Mouse (Mus musculus): ENCODE measurements around the gene Foxl1. TPM values are rescaled to one million over a fixed set of nuclear protein-coding genes. Genes with fewer than 3 reads are reported as not detected.

Foxl1 gene
- total and polyA plus RNA-seq, 2 experiments from 2014 or later = 0.19 TPM; not detected in 1

DNA sequence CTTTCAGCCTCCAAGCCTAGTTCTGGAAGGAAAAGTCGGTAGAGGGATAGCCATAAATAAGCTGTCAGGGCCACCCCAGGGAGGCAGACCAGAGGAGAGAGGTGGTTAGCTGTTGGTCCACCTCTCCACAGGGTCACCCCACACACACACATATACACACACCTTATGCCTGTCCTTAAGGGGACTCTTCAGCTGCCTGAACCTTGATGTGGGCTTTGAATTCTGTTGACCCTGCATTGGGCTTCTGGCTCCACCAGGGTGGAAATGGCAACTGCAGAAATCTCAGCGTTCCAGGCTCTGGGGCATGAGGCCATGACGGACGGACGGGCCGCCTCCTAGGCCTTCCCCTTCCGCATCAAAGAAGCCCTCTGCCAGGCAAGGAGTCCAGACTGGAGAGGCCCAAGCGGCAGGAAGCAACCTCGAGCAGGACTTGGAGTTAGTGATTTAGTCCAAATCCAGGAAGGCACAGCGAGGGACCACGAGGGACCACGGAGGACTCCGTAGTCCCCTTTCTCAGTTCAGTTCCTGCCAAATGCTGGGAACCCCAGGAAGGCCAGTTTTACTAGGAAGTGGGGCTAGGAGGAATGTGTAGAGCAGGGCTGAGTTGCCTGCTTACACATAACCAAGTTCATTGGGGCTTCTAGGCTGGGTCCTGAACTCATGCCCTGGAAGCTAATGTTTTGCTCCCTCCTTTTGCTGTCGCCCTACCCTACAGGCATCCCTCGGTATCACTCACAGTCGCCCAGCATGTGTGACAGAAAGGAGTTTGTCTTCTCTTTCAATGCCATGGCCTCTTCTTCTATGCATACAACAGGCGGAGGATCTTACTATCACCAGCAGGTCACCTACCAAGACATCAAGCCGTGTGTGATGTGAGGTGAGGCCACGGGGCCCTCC is 41.5 kb upstream of the Foxl1 start:
- H3K36me3 ChIP-seq (ENCODE audit: insufficient read depth) = no peaks in the 10 kb centered on the region
- ATAC-seq = no peak
- no peak overlapping the region for H3K4me2 ChIP-seq (ENCODE audit: low read depth)
- 19% methylated on average over 19 of the region's 19 CpGs for WGBS
- H3K27me3 ChIP-seq (ENCODE audit: insufficient read depth, low read length) = peaks cover 91% of the 10 kb centered on the region
- TF ChIP-seq CTCF (IDR thresholded peaks at IDR 0.05; ENCODE audit: low read depth) = no peak
- H3K9ac ChIP-seq = no peak overlapping the region
- DNase-seq = no peak
- no peaks in the 10 kb centered on the region for H3K4me1 ChIP-seq (ENCODE audit: insufficient read depth)
- H3K9me3 ChIP-seq (ENCODE audit: low read length) = no peaks in the 10 kb centered on the region
- no peak overlapping the region for H3K27ac ChIP-seq (ENCODE audit: low read depth, low read length)
- no peak overlapping the region for H3K4me3 ChIP-seq (ENCODE audit: low read depth, low read length)

DNA sequence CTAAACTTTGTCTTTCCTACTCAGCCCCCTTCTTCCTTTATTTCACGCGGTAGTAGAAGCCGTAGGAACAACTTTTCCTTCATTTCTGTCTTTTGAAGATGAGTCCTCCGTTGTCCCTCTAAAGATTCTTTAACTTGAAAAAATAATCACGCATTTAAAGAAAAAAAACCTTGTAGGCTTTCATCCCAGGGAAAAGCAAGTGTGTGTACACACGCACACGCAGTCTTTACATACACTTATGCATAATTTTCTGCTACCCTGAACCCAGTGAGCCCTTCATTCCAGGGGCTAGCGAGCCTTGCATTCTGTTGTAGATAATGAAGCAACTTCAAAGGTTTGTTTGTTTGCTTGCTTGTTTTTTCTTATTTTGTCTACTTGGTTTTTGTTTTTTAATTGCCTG is 39.5 kb upstream of the Foxl1 start:
- 5% methylated on average over 8 of the region's 8 CpGs for WGBS
- no peak for ATAC-seq

DNA sequence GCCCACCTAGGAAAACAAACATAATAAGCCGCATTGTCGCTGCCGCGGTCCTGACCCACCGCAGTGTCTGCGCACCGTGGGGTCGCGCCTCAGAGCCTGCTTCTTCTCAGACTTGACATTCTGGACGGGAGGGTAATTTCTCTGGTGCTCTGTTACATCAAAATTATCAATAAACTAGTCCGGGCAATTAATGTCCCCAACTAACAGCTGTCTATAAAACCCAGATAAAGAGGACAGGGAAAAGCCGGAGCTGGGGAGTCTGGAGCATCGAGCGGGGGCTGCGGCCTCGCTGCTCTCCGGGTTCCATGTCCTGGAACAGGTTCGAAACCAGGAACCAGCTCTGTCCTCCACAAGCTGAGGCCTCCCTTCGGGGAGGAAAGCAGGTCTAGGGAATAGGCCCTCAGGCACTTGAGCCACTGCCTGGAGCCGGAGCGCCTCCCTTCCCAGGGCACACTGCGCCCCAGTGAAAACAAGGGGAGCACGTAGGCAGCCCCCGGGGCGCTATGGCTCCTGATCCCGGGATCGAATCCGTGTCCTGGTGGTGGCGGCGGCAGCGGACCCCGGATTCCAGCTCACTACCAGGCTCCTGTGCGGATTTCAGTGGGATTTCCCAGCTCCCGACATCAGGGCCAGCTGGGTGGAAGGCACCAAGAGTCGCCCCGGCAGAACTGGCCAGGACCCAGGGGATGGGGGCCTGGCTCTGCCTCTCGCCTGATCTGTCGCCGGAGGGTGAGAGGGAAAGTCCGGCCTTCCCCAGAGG is 38.7 kb upstream of the Foxl1 start:
- DNase-seq = no peak
- Histone ChIP-seq H3K9me3 (ENCODE audit: low read length) (no peaks in the 10 kb centered on the region), H3K27me3 (ENCODE audit: insufficient read depth, low read length) (peaks cover 88% of the 10 kb centered on the region), H3K4me3 (ENCODE audit: low read depth, low read length) (no peak overlapping the region), H3K36me3 (ENCODE audit: insufficient read depth) (no peaks in the 10 kb centered on the region), H3K4me1 (ENCODE audit: insufficient read depth) (no peaks in the 10 kb centered on the region), H3K9ac (no peak overlapping the region), H3K27ac (ENCODE audit: low read depth, low read length) (no peak overlapping the region), H3K4me2 (ENCODE audit: low read depth) (no peak overlapping the region)
- no peak for ATAC-seq
- WGBS = 3% methylated on average over 38 of the region's 40 CpGs
- TF ChIP-seq CTCF (IDR thresholded peaks at IDR 0.05; ENCODE audit: low read depth) = no peak

More for the DNA sequence above, 39.5 kb upstream of the Foxl1 start:
- no peak for DNase-seq
- TF ChIP-seq CTCF (IDR thresholded peaks at IDR 0.05; ENCODE audit: low read depth) = no peak
- Histone ChIP-seq H3K27ac (ENCODE audit: low read depth, low read length) (no peak overlapping the region), H3K4me3 (ENCODE audit: low read depth, low read length) (no peak overlapping the region), H3K9me3 (ENCODE audit: low read length) (no peaks in the 10 kb centered on the region), H3K27me3 (ENCODE audit: insufficient read depth, low read length) (peaks cover 89% of the 10 kb centered on the region), H3K4me1 (ENCODE audit: insufficient read depth) (no peaks in the 10 kb centered on the region), H3K36me3 (ENCODE audit: insufficient read depth) (no peaks in the 10 kb centered on the region), H3K9ac (no peak overlapping the region), H3K4me2 (ENCODE audit: low read depth) (no peak overlapping the region)

DNA sequence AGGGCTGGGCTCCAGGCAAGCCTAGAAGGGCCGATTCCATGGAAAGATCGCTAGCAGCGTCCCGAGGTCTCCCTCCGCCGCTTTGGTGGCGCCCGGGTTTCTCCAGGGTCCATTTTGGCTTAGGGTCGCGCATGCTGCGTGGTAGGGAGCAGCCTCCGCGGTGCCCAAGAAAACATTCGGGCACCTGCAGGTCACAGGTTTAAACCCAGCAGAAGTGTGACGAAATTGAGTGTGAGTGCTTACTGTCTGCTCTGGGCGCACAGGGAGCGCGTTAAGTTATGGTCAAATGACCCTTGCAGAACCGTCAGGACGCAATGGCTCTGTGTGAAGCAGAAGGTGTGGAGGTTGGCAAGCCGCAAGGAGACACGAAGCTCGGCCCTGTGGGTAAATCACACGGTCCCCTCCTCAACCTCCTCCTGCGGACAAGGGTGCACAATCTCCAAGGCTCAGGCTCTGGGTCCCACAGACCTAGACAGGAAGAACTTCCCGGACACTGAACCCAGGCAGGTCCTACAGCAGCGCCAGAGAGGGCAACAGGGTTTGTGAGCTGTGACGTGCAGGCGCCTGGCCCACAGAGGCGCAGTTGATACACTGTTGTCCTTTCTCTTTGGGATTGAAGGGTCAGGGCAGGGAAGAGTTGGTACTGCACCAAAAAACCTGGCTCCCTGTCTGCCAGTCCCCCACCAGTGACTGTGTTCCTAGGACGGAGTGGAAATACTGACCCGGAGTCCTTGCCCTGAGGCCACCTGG is 37.9 kb upstream of the Foxl1 start:
- no peak for ATAC-seq
- H3K9ac ChIP-seq = no peak overlapping the region
- H3K27ac ChIP-seq (ENCODE audit: low read depth, low read length) = no peak overlapping the region
- H3K27me3 ChIP-seq (ENCODE audit: insufficient read depth, low read length) = peaks cover 83% of the 10 kb centered on the region
- no peaks in the 10 kb centered on the region for H3K4me1 ChIP-seq (ENCODE audit: insufficient read depth)
- DNase-seq = no peak
- WGBS = 3% methylated on average over 32 of the region's 32 CpGs
- TF ChIP-seq CTCF (IDR thresholded peaks at IDR 0.05; ENCODE audit: low read depth) = no peak
- H3K4me3 ChIP-seq (ENCODE audit: low read depth, low read length) = no peak overlapping the region
- H3K36me3 ChIP-seq (ENCODE audit: insufficient read depth) = no peaks in the 10 kb centered on the region
- H3K4me2 ChIP-seq (ENCODE audit: low read depth) = no peak overlapping the region
- H3K9me3 ChIP-seq (ENCODE audit: low read length) = no peaks in the 10 kb centered on the region

DNA sequence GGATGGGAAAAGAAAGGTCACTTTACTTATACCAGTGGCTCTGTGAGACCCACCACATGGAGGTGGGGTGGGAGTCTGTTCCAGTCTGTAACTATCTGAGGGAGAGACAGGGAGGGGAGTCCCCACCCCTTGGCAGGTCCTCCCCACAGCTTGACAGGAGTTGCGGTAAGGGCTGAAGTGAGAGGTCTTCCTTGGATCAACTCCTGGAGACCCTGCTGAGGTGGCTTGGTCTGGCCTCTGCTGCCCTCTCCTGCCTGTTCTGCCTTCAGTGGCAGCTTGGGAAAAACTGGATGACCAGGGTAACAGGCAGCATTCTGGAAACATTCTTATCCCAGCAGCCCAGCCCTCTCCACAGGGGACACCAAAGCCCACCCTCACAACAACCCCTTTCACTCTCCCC is 37.0 kb upstream of the Foxl1 start:
- Histone ChIP-seq H3K27ac (ENCODE audit: low read depth, low read length) (no peak overlapping the region), H3K27me3 (ENCODE audit: insufficient read depth, low read length) (peaks cover 77% of the 10 kb centered on the region), H3K9ac (no peak overlapping the region), H3K4me1 (ENCODE audit: insufficient read depth) (no peaks in the 10 kb centered on the region), H3K4me3 (ENCODE audit: low read depth, low read length) (no peak overlapping the region), H3K36me3 (ENCODE audit: insufficient read depth) (no peaks in the 10 kb centered on the region), H3K9me3 (ENCODE audit: low read length) (no peaks in the 10 kb centered on the region), H3K4me2 (ENCODE audit: low read depth) (no peak overlapping the region)
- TF ChIP-seq CTCF (IDR thresholded peaks at IDR 0.05; ENCODE audit: low read depth) = peak; percentile 47
- 0% methylated on average over 1 of the region's 1 CpGs for WGBS
- DNase-seq (no peak), ATAC-seq (no peak)

DNA sequence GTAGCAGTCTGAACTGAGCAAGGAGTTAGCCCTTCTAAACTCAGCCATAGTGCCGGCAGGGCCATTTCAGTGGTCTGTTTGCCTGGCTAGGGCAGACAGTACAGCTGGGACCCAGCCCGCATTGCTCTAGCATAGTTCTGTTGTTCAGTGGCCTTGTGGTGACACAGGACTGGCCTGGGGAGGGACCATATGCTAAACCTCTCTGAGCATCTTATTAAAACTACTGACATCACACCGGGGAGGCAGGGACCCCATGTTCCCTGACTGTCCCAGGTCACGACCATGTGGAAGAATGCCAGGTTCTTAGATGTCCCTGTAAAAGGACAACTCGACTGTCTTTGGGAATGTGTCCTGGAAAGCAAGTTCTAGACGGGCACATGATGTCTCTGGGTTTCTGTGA is 35.6 kb upstream of the Foxl1 start:
- H3K9ac ChIP-seq = no peak overlapping the region
- H3K4me1 ChIP-seq (ENCODE audit: insufficient read depth) = no peaks in the 10 kb centered on the region
- H3K36me3 ChIP-seq (ENCODE audit: insufficient read depth) = peaks cover 1% of the 10 kb centered on the region; the same call in 1 of the 2 replicates
- no peaks in the 10 kb centered on the region for H3K9me3 ChIP-seq (ENCODE audit: low read length)
- H3K27me3 ChIP-seq (ENCODE audit: insufficient read depth, low read length) = peaks cover 63% of the 10 kb centered on the region
- whole genome bisulfite sequencing = 30% methylated on average over 6 of the region's 6 CpGs
- TF ChIP-seq CTCF (IDR thresholded peaks at IDR 0.05; ENCODE audit: low read depth) = no peak
- H3K27ac ChIP-seq (ENCODE audit: low read depth, low read length) = no peak overlapping the region
- H3K4me2 ChIP-seq (ENCODE audit: low read depth) = no peak overlapping the region
- ATAC-seq = no peak
- no peak overlapping the region for H3K4me3 ChIP-seq (ENCODE audit: low read depth, low read length)
- no peak for DNase-seq
